Mouse (Mus musculus): ENCODE measurements around the gene 6430628N08Rik.

DNA sequence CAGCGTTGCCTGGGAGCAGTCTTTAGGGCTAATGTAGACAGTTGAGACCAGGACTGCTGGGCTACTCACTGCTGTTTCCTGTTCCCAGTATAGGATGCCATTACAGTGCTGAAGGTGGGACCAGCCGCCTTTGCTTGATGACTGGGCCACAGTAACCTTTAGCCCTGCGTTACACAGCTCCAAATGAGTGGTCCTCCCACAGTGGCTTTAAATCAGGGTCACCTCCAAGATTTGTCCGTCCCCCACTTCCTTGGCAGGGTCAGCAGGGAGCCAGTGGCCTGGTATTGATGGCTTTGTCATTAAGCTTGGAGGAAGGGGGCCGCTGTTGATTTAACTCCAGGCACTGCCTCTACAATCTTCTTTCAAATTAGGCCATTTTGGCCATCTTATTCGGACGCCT lies 27.1 kb upstream of the 6430628N08Rik start:
- TF ChIP-seq CTCF (conservative IDR thresholded peaks at IDR 0.05; ENCODE audit: insufficient read depth, insufficient read length, low read depth, low read length) = no peak
- no peak for TF ChIP-seq POLR2A (IDR thresholded peaks at IDR 0.05; ENCODE audit: low read depth, low read length)

All from kidney, adult 2 months (tissue).